Mouse (Mus musculus): ENCODE measurements around the gene Fxyd6.

Fxyd6 gene

GRCm38 (mm10) chr9:45376427-45376826 is 6.4 kb downstream of the Fxyd6 start:
- DNase-seq (ENCODE audit: low spot score) = no peak

- no peak for DNase-seq (ENCODE audit: low spot score)
Measured at GRCm38 (mm10) chr9:45376883-45377282, 6.9 kb downstream of the Fxyd6 start.

GRCm38 (mm10) chr9:45380411-45381251 is 10.6 kb downstream of the Fxyd6 start:
- no peak for DNase-seq (ENCODE audit: low spot score)

GRCm38 (mm10) chr9:45382336-45382735 is 12.4 kb downstream of the Fxyd6 start:
- DNase-seq (ENCODE audit: low spot score) = no peak

GRCm38 (mm10) chr9:45382834-45383233 is 12.8 kb downstream of the Fxyd6 start:
- DNase-seq (ENCODE audit: low spot score) = no peak

GRCm38 (mm10) chr9:45383883-45384282 is 13.9 kb downstream of the Fxyd6 start:
- no peak for DNase-seq (ENCODE audit: low spot score)

- no peak for DNase-seq (ENCODE audit: low spot score)
Measured at GRCm38 (mm10) chr9:45386698-45387097, 16.7 kb downstream of the Fxyd6 start.

GRCm38 (mm10) chr9:45388385-45388994 is 18.5 kb downstream of the Fxyd6 start:
- peak; percentile 62 for DNase-seq (ENCODE audit: low spot score)

- DNase-seq (ENCODE audit: low spot score) = no peak
Measured at GRCm38 (mm10) chr9:45389596-45389995, 19.6 kb downstream of the Fxyd6 start.

- no peak for DNase-seq (ENCODE audit: low spot score)
Measured at GRCm38 (mm10) chr9:45391299-45391698, 21.3 kb downstream of the Fxyd6 start.

GRCm38 (mm10) chr9:45395218-45395617 is 25.2 kb downstream of the Fxyd6 start:
- DNase-seq (ENCODE audit: low spot score) = no peak

GRCm38 (mm10) chr9:45395796-45396195 is 25.8 kb downstream of the Fxyd6 start:
- no peak for DNase-seq (ENCODE audit: low spot score)

- DNase-seq (ENCODE audit: low spot score) = no peak
Measured at GRCm38 (mm10) chr9:45398336-45398735, 28.4 kb downstream of the Fxyd6 start.

GRCm38 (mm10) chr9:45399434-45399833 is 29.4 kb downstream of the Fxyd6 start, which contains the start of gene Fxyd2:
TSS of gene Fxyd2 (plus strand) at chr9:45399669.
- no peak for DNase-seq (ENCODE audit: low spot score)

- no peak for DNase-seq (ENCODE audit: low spot score)
Measured at GRCm38 (mm10) chr9:45401851-45402250, 31.9 kb downstream of the Fxyd6 start.

- DNase-seq (ENCODE audit: low spot score) = no peak
Measured at GRCm38 (mm10) chr9:45402957-45403356, 33.0 kb downstream of the Fxyd6 start.

GRCm38 (mm10) chr9:45405694-45406093 is 35.7 kb downstream of the Fxyd6 start:
- no peak for DNase-seq (ENCODE audit: low spot score)

GRCm38 (mm10) chr9:45406808-45407207 is 36.8 kb downstream of the Fxyd6 start:
- DNase-seq (ENCODE audit: low spot score) = no peak

- DNase-seq (ENCODE audit: low spot score) = no peak
Measured at GRCm38 (mm10) chr9:45407706-45408675, 38.0 kb downstream of the Fxyd6 start.

- DNase-seq (ENCODE audit: low spot score) = no peak
Measured at GRCm38 (mm10) chr9:45410193-45410592, 40.2 kb downstream of the Fxyd6 start.

- no peak for DNase-seq (ENCODE audit: low spot score)
Measured at GRCm38 (mm10) chr9:45410614-45411013, 40.6 kb downstream of the Fxyd6 start.

GRCm38 (mm10) chr9:45411111-45411510 is 41.1 kb downstream of the Fxyd6 start:
- DNase-seq (ENCODE audit: low spot score) = no peak

Data from urinary bladder, postnatal 10 days (tissue).